Mouse (Mus musculus): ENCODE results near the gene Ginm1. TPM values are rescaled to one million over a fixed set of nuclear protein-coding genes. Genes with fewer than 3 reads are reported as not detected.
A peak's percentile ranks its signal among the peaks of the same experiment; 100 is the strongest.

Gene Ginm1
- polyA plus RNA-seq, 1 experiment from 2014 or later, result 46.5 TPM

DNA sequence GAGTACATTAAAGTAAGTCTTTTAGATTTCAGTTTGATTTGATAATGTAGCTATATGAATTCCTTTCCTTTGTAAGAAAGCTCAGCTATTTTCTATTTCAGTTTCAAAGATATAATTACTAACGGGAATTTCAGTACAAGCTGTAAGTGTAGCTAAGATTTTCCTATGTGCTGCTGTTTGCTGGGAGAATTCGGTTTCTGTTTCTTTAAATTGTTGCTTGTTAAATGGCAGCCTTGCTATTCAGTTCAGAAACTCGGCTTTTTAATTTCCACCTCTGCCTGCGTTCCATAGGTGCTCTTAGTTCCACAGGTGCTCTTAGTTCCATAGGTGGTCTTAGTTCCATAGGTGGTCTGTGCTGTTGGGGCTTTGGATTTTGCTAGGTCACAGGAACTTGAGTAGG lies 26.5 kb upstream of the Ginm1 start:
- Histone ChIP-seq H3K27ac (ENCODE audit: low read length) (no peak overlapping the region), H3K4me2 (ENCODE audit: low read length) (no peak overlapping the region), H3K36me3 (ENCODE audit: control insufficient read depth, insufficient read depth) (peaks cover 12% of the 10 kb centered on the region; the same call in 1 of the 2 replicates), H3K4me3 (replicated peaks; ENCODE audit: low read length) (no peak overlapping the region), H3K9me3 (ENCODE audit: control insufficient read depth, low read length) (no peaks in the 10 kb centered on the region), H3K27me3 (replicated peaks; ENCODE audit: control insufficient read depth, insufficient read depth, low read length) (no peaks in the 10 kb centered on the region), H3K4me1 (replicated peaks; ENCODE audit: control insufficient read depth, insufficient read depth, low read length) (no peaks in the 10 kb centered on the region), H3K9ac (replicated peaks; ENCODE audit: low read depth, low read length) (no peak overlapping the region)
- WGBS, result 93% methylated on average over 4 of the region's 4 CpGs
- ATAC-seq, result no peak

DNA sequence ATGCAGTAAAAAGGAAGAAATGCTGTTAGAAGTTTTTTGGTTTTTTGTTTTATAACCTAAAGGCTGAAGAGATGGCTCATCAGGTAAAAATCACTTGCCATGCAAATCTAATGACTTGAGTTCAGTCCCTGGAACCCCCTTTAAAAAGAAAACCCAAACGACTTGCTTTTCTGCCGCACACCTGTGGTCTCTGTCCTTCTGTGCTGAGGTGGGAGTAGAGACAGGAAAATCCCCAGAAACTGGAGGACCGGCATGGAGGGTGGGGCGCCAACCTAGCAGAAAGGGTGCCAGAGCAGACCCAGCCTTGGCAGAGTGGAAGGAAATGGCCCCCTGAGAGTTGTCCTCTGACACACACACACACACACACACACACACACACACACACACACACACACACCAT lies 26.1 kb upstream of the Ginm1 start:
- no peak for ATAC-seq
- Histone ChIP-seq H3K9me3 (ENCODE audit: control insufficient read depth, low read length) (no peaks in the 10 kb centered on the region), H3K4me1 (replicated peaks; ENCODE audit: control insufficient read depth, insufficient read depth, low read length) (no peaks in the 10 kb centered on the region), H3K9ac (replicated peaks; ENCODE audit: low read depth, low read length) (no peak overlapping the region), H3K27ac (ENCODE audit: low read length) (no peak overlapping the region), H3K36me3 (ENCODE audit: control insufficient read depth, insufficient read depth) (peaks cover 14% of the 10 kb centered on the region; the same call in 1 of the 2 replicates), H3K27me3 (replicated peaks; ENCODE audit: control insufficient read depth, insufficient read depth, low read length) (no peaks in the 10 kb centered on the region), H3K4me2 (ENCODE audit: low read length) (no peak overlapping the region), H3K4me3 (replicated peaks; ENCODE audit: low read length) (no peak overlapping the region)
- WGBS, result 91% methylated on average over 4 of the region's 4 CpGs

DNA sequence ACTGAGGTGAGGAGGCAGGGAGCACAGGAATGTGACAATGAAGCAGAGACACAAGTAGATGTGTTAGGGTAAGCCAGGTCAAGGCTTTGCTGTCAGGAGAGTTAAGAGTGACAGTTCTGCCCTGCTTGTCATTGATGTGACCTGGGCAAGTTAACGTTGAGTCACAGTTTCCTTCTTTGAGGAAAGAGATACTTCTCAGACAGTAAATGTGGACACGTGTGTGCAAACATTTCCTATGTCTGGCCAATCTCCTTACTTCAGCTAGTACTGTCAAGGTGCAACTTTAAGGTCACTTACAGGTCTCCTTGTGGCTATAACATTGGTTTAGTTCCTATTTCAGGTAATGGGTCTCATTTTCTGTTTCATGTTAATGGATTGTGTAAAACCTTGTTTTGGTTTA lies 23.9 kb upstream of the Ginm1 start:
- WGBS, result 92% methylated on average over 2 of the region's 2 CpGs
- Histone ChIP-seq H3K9ac (replicated peaks; ENCODE audit: low read depth, low read length) (no peak overlapping the region), H3K27me3 (replicated peaks; ENCODE audit: control insufficient read depth, insufficient read depth, low read length) (no peaks in the 10 kb centered on the region), H3K4me1 (replicated peaks; ENCODE audit: control insufficient read depth, insufficient read depth, low read length) (no peaks in the 10 kb centered on the region), H3K4me3 (replicated peaks; ENCODE audit: low read length) (no peak overlapping the region), H3K9me3 (ENCODE audit: control insufficient read depth, low read length) (no peaks in the 10 kb centered on the region), H3K27ac (ENCODE audit: low read length) (no peak overlapping the region), H3K36me3 (ENCODE audit: control insufficient read depth, insufficient read depth) (peaks cover 12% of the 10 kb centered on the region), H3K4me2 (ENCODE audit: low read length) (no peak overlapping the region)
- no peak for ATAC-seq

DNA sequence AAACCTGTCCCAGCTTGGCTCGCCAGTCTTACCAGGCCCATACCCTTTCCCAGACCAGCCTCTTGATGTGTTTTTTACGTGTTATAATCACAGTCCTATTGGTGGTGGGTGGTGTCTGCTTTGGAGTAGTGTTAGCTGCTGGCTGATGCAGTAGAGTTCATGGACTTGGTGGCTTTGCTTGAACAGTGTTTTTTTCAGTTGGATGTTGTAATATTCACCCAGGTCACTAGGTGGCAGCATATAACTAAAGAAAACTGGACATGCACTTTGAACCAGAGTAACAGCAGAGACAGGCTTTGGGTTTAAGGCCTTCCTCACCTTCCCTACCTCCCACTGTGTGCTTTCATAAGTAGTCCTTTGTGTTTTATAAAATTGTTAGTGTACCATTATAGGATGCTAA lies 17.3 kb upstream of the Ginm1 start:
- H3K9ac ChIP-seq (replicated peaks; ENCODE audit: low read depth, low read length), result no peak overlapping the region
- H3K9me3 ChIP-seq (ENCODE audit: control insufficient read depth, low read length), result no peaks in the 10 kb centered on the region
- H3K4me1 ChIP-seq (replicated peaks; ENCODE audit: control insufficient read depth, insufficient read depth, low read length), result no peaks in the 10 kb centered on the region
- H3K27me3 ChIP-seq (replicated peaks; ENCODE audit: control insufficient read depth, insufficient read depth, low read length), result no peaks in the 10 kb centered on the region
- ATAC-seq, result peak; percentile 54; the same call in 1 of the 2 replicates
- H3K4me2 ChIP-seq (ENCODE audit: low read length), result no peak overlapping the region
- 53% methylated on average over 2 of the region's 2 CpGs for WGBS
- no peak overlapping the region for H3K4me3 ChIP-seq (replicated peaks; ENCODE audit: low read length)
- H3K36me3 ChIP-seq (ENCODE audit: control insufficient read depth, insufficient read depth), result peaks cover 15% of the 10 kb centered on the region
- H3K27ac ChIP-seq (ENCODE audit: low read length), result no peak overlapping the region

DNA sequence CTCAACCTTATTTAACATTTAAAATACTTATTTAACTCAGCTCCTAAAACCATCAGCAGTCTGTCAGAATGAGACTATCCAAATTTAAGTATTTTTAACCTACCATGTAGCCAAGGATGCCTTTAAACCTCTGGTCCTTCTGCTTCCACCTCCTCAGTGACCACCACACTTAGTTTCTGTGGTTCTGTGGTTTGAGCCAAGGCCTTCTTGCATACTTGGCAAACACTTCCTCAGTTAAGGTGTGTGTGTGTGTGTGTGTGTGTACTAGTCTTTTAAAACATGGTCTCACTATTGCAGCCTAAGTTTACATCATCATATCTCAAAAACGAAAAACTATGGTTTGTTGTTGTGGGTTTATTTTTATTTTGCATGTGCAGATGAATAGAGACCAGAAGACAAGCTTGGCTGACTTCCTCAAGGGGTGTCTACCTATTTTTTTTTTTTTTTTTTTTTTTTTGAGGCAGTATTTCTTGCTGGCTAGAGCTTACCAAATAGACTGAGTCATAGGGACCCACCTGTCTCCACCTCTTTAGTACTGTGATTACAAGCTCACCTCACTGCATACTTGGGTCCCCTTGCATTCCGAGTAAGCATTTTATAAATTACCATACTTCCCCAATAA lies 10.0 kb upstream of the Ginm1 start:
- Histone ChIP-seq H3K36me3 (ENCODE audit: control insufficient read depth, insufficient read depth) (peaks cover 41% of the 10 kb centered on the region), H3K27me3 (replicated peaks; ENCODE audit: control insufficient read depth, insufficient read depth, low read length) (no peaks in the 10 kb centered on the region), H3K4me3 (replicated peaks; ENCODE audit: low read length) (no peak overlapping the region), H3K9me3 (ENCODE audit: control insufficient read depth, low read length) (no peaks in the 10 kb centered on the region), H3K4me1 (replicated peaks; ENCODE audit: control insufficient read depth, insufficient read depth, low read length) (no peaks in the 10 kb centered on the region), H3K9ac (replicated peaks; ENCODE audit: low read depth, low read length) (no peak overlapping the region), H3K27ac (ENCODE audit: low read length) (no peak overlapping the region), H3K4me2 (ENCODE audit: low read length) (no peak overlapping the region)
- ATAC-seq, result no peak
- 93% methylated on average over 2 of the region's 2 CpGs for WGBS

DNA sequence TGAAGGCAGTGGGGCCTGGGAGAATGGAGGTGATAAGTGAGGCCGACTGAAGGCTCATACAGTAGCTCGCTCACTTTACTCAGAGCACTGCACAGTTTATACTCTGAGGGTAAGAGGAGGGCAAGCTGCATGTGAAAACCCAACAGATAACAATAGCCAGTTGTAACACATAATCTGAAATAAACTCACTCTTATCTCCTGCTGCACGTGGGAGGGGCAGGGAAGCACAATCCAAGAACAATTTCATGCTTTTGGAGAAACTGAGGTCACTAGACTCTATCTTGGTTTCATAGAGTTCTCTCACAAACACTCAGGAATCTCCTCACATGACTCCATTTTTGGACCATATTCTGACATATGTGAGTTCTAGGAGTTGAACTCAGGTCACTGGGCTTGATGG lies 8.6 kb upstream of the Ginm1 start:
- no peak for ATAC-seq
- Histone ChIP-seq H3K27me3 (replicated peaks; ENCODE audit: control insufficient read depth, insufficient read depth, low read length) (no peaks in the 10 kb centered on the region), H3K9ac (replicated peaks; ENCODE audit: low read depth, low read length) (no peak overlapping the region), H3K4me2 (ENCODE audit: low read length) (no peak overlapping the region), H3K9me3 (ENCODE audit: control insufficient read depth, low read length) (no peaks in the 10 kb centered on the region), H3K4me1 (replicated peaks; ENCODE audit: control insufficient read depth, insufficient read depth, low read length) (no peaks in the 10 kb centered on the region), H3K36me3 (ENCODE audit: control insufficient read depth, insufficient read depth) (peaks cover 51% of the 10 kb centered on the region), H3K4me3 (replicated peaks; ENCODE audit: low read length) (no peak overlapping the region), H3K27ac (ENCODE audit: low read length) (no peak overlapping the region)
- 90% methylated on average over 3 of the region's 3 CpGs for WGBS

DNA sequence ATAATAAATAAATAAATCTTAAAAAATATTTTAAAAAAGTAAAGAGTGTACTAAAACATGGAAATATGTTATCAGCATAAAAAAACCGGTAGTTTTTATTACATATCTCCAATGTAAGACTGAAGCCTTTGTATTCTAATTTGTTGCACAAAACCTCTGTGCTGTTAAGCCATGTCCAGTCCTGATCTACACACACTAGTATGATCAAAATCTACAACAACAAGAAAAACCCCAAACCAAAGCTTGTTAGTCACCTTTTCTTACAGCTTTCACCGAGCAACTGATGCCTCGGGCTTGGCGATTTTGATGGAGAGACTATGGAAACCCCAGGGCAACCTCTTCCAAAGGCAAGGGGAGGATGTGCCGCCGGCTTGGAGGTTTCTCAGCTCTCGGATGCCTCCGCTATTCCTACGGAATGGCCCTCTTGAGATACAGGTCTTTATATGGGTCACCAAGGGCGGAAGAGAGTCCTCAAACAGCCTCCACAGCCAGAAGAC lies 322 bp downstream of the Ginm1 start:
- peak overlapping the region; percentile 98 for H3K4me3 ChIP-seq (replicated peaks; ENCODE audit: low read length)
- H3K9ac ChIP-seq (replicated peaks; ENCODE audit: low read depth, low read length), result peak overlapping the region; percentile 88
- peaks cover 13% of the 10 kb centered on the region for H3K4me1 ChIP-seq (replicated peaks; ENCODE audit: control insufficient read depth, insufficient read depth, low read length)
- H3K27me3 ChIP-seq (replicated peaks; ENCODE audit: control insufficient read depth, insufficient read depth, low read length), result no peaks in the 10 kb centered on the region
- peak overlapping the region; percentile 59 for H3K4me2 ChIP-seq (ENCODE audit: low read length)
- WGBS, result under 1% methylated on average over 10 of the region's 10 CpGs
- peaks cover 9% of the 10 kb centered on the region; the same call in 1 of the 2 replicates for H3K36me3 ChIP-seq (ENCODE audit: control insufficient read depth, insufficient read depth)
- H3K9me3 ChIP-seq (ENCODE audit: control insufficient read depth, low read length), result no peaks in the 10 kb centered on the region
- ATAC-seq, result peak; percentile 73
- peak overlapping the region; percentile 64 for H3K27ac ChIP-seq (ENCODE audit: low read length)

DNA sequence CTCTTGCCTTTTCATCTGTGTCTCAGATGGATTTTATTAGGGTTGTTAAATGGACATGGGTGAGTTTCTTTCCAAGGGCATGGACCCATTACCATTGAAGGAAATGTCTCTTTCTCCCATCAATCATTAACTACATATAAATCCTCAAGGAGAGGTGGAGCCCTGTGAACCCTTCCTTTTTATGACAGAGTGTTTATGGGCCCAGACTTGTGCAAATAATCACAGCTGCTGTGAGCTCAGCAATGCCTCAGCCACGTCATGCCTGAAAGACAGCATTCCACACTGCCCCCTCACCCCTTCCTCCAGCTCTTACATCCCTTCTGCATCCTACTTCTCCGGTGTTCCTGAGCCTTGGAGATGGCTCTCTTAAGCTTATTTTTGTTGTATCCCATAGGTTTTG lies 5.3 kb downstream of the Ginm1 start:
- H3K4me3 ChIP-seq (replicated peaks; ENCODE audit: low read length), result no peak overlapping the region
- H3K9ac ChIP-seq (replicated peaks; ENCODE audit: low read depth, low read length), result no peak overlapping the region
- 53% methylated on average over 2 of the region's 2 CpGs for WGBS
- ATAC-seq, result no peak
- H3K9me3 ChIP-seq (ENCODE audit: control insufficient read depth, low read length), result no peaks in the 10 kb centered on the region
- peaks cover 3% of the 10 kb centered on the region for H3K4me1 ChIP-seq (replicated peaks; ENCODE audit: control insufficient read depth, insufficient read depth, low read length)
- no peaks in the 10 kb centered on the region for H3K36me3 ChIP-seq (ENCODE audit: control insufficient read depth, insufficient read depth)
- no peak overlapping the region for H3K27ac ChIP-seq (ENCODE audit: low read length)
- H3K27me3 ChIP-seq (replicated peaks; ENCODE audit: control insufficient read depth, insufficient read depth, low read length), result no peaks in the 10 kb centered on the region
- no peak overlapping the region for H3K4me2 ChIP-seq (ENCODE audit: low read length)

DNA sequence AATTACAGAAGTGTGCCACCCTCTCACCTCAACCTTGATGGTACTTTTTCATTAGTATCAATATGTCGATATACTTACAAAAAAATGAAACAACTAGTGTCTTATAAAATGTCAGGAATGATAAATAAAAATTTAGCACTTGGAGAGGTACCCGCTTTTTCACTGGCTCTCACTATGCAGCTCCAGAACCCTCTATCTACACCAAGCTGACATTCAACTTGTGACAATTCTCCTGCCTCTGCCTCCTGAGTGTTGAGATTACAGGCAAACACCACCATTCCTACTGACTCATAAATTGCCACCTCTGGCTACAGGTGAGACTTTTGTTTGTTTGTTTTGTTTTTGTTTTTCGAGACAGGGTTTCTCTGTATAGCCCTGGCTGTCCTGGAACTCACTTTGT lies 11.4 kb downstream of the Ginm1 start:
- ATAC-seq, result peak; percentile 15; the same call in 1 of the 2 replicates
- H3K4me3 ChIP-seq (replicated peaks; ENCODE audit: low read length), result peak overlapping the region; percentile 72
- peak overlapping the region; percentile 32; the same call in 1 of the 2 replicates for H3K9ac ChIP-seq (replicated peaks; ENCODE audit: low read depth, low read length)
- H3K36me3 ChIP-seq (ENCODE audit: control insufficient read depth, insufficient read depth), result 0 out of 2 replicates have a peak, but pooled peaks cover 2% of the 10 kb centered on the region
- H3K27me3 ChIP-seq (replicated peaks; ENCODE audit: control insufficient read depth, insufficient read depth, low read length), result no peaks in the 10 kb centered on the region
- peaks cover 7% of the 10 kb centered on the region for H3K4me1 ChIP-seq (replicated peaks; ENCODE audit: control insufficient read depth, insufficient read depth, low read length)
- H3K27ac ChIP-seq (ENCODE audit: low read length), result no peak overlapping the region
- H3K9me3 ChIP-seq (ENCODE audit: control insufficient read depth, low read length), result no peaks in the 10 kb centered on the region
- WGBS, result 50% methylated on average over 3 of the region's 3 CpGs
- peak overlapping the region; percentile 79 for H3K4me2 ChIP-seq (ENCODE audit: low read length)
